Mouse (Mus musculus): ENCODE results near the gene Man1a2. TPM values are rescaled to one million over a fixed set of nuclear protein-coding genes. Genes with fewer than 3 reads are reported as not detected.

The Man1a2 gene
- total and polyA plus RNA-seq, 2 experiments from 2014 or later = 51.5 to 70.7 TPM

DNA sequence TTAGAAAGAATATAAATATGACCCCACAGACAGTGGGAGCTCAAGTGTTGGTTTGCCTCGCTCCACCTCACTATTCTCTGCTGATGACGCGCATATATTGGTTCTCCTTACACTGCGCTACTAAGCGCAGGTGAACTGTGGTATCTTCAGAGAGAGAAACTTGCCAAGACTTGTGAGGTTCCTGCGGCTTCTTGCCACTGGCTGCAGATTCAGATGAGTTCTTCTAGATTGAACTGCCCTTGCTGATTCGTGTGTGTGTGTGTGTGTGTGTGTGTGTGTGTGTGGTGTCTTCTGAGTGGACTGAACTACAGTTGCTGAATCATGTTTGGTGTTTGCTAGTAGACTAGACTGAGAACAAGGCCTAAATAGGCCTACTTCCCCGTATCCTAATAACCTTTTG, 43.7 kb downstream of the Man1a2 start:
- WGBS = 97% methylated on average over 8 of the region's 8 CpGs
- no peak overlapping the region for H3K9ac ChIP-seq (replicated peaks; ENCODE audit: low read length, poor library complexity, severe bottlenecking)
- no peaks in the 10 kb centered on the region for H3K27me3 ChIP-seq (ENCODE audit: insufficient read depth, low read length)
- no peaks in the 10 kb centered on the region for H3K9me3 ChIP-seq (ENCODE audit: low read length)
- no peaks in the 10 kb centered on the region; the same call in 1 of the 2 replicates for H3K36me3 ChIP-seq (ENCODE audit: insufficient read depth, low read length)
- H3K4me1 ChIP-seq (ENCODE audit: insufficient read depth, low read length) = no peaks in the 10 kb centered on the region
- no peak overlapping the region for H3K4me2 ChIP-seq (ENCODE audit: low read depth, low read length, poor library complexity, severe bottlenecking)
- no peak for DNase-seq (ENCODE audit: low spot score)
- no peak overlapping the region for H3K4me3 ChIP-seq (ENCODE audit: low read depth, low read length)
- no peak overlapping the region for H3K27ac ChIP-seq (ENCODE audit: low read depth, low read length)
- no peak for ATAC-seq (ENCODE audit: low FRiP score)
- TF ChIP-seq CTCF (IDR thresholded peaks at IDR 0.05) = no peak

DNA sequence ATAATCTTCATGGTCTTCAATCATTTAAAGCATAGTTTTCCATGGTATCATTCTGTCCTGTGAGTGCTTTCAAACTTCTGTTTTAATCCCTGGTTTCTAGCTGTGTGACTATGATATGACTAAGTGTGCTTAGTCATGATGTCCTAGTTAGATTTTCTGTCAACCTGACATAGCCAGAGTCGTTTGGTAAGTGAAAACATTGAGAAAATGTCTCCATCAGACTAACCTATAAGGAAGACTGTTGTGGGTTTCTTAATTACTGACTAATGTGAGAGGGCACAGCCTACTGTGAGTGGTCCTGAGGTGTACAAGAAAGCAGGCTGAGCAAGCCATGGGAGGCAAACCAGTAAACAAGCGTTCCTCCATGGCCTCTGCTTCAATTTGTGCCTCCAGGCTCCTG, 49.0 kb downstream of the Man1a2 start:
- Histone ChIP-seq H3K27ac (ENCODE audit: low read depth, low read length) (no peak overlapping the region), H3K9ac (replicated peaks; ENCODE audit: low read length, poor library complexity, severe bottlenecking) (no peak overlapping the region), H3K4me2 (ENCODE audit: low read depth, low read length, poor library complexity, severe bottlenecking) (no peak overlapping the region), H3K36me3 (ENCODE audit: insufficient read depth, low read length) (no peaks in the 10 kb centered on the region), H3K4me1 (ENCODE audit: insufficient read depth, low read length) (no peaks in the 10 kb centered on the region), H3K9me3 (ENCODE audit: low read length) (no peaks in the 10 kb centered on the region), H3K27me3 (ENCODE audit: insufficient read depth, low read length) (no peaks in the 10 kb centered on the region), H3K4me3 (ENCODE audit: low read depth, low read length) (no peak overlapping the region)
- DNase-seq (ENCODE audit: low spot score) (no peak), ATAC-seq (ENCODE audit: low FRiP score) (no peak)
- WGBS = 82% methylated on average over 2 of the region's 2 CpGs
- TF ChIP-seq CTCF (IDR thresholded peaks at IDR 0.05) = no peak

DNA sequence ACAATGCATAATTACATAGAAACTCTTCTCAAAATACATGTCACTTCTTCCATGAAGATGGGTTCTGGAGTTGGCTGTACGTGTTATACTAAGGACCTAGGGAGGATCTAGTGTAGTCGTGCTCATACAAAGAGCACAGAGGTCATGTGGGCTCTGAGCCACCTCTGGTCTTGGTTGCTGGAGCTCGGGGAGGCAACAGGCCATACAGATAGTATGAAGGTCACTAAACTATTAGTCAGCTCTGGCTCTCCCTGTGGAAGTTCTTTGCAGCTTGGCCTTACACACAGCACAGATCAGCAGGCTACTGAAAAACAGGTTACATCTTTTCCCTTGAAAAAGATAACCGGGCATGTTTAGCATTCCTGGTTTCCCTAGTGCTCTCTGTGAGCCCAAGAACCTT, 50.5 kb downstream of the Man1a2 start:
- Histone ChIP-seq H3K4me3 (ENCODE audit: low read depth, low read length) (no peak overlapping the region), H3K4me2 (ENCODE audit: low read depth, low read length, poor library complexity, severe bottlenecking) (no peak overlapping the region), H3K9ac (replicated peaks; ENCODE audit: low read length, poor library complexity, severe bottlenecking) (no peak overlapping the region), H3K4me1 (ENCODE audit: insufficient read depth, low read length) (no peaks in the 10 kb centered on the region), H3K27ac (ENCODE audit: low read depth, low read length) (no peak overlapping the region), H3K9me3 (ENCODE audit: low read length) (no peaks in the 10 kb centered on the region), H3K27me3 (ENCODE audit: insufficient read depth, low read length) (no peaks in the 10 kb centered on the region), H3K36me3 (ENCODE audit: insufficient read depth, low read length) (no peaks in the 10 kb centered on the region)
- no peak for TF ChIP-seq CTCF (IDR thresholded peaks at IDR 0.05)
- ATAC-seq (ENCODE audit: low FRiP score) (no peak), DNase-seq (ENCODE audit: low spot score) (no peak)
- 96% methylated on average over 4 of the region's 4 CpGs for WGBS

DNA sequence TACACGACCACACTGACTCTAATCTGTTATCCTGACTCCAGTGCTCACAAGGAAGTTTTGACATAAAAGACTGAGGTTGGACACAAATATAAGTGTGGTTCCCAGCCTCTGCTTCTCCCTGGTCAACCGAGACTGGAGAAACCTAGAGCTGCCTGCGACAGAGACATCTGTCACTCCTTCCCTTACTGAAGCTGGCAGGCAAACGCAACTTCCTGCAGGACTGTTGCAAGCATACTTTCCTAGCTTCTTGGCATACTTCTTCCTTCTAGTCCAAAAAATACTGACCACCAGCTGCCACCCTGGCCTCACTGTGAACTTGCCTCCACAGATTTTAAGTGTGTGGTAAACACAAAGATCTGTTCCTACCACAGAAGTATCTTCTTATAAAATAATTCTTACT, 66.8 kb downstream of the Man1a2 start:
- no peaks in the 10 kb centered on the region for H3K27me3 ChIP-seq (ENCODE audit: insufficient read depth, low read length)
- H3K27ac ChIP-seq (ENCODE audit: low read depth, low read length) = no peak overlapping the region
- H3K36me3 ChIP-seq (ENCODE audit: insufficient read depth, low read length) = no peaks in the 10 kb centered on the region
- ATAC-seq (ENCODE audit: low FRiP score) (no peak), DNase-seq (ENCODE audit: low spot score) (no peak)
- no peaks in the 10 kb centered on the region for H3K4me1 ChIP-seq (ENCODE audit: insufficient read depth, low read length)
- TF ChIP-seq CTCF (IDR thresholded peaks at IDR 0.05) = no peak
- H3K4me3 ChIP-seq (ENCODE audit: low read depth, low read length) = no peak overlapping the region
- no peak overlapping the region for H3K4me2 ChIP-seq (ENCODE audit: low read depth, low read length, poor library complexity, severe bottlenecking)
- 85% methylated on average over 4 of the region's 4 CpGs for WGBS
- no peaks in the 10 kb centered on the region for H3K9me3 ChIP-seq (ENCODE audit: low read length)
- H3K9ac ChIP-seq (replicated peaks; ENCODE audit: low read length, poor library complexity, severe bottlenecking) = no peak overlapping the region

DNA sequence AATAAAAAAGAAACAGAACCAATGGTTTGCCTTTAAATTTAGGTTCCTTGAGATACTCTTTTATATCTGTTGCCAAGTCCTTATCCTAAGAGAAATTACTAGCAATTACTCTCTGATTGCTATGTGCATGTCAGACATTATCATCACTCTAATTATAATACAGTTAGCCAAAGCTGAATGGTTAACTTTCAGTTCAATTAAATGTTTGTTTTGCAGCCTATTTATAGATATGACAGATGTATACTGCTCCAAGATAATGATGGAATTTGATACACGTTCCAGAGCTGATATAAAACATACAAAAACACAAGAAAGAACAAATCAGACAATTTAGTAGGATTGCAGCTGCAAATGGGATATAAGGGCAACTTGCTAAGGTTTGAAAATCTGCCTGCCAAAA, 74.4 kb downstream of the Man1a2 start:
- no peaks in the 10 kb centered on the region for H3K27me3 ChIP-seq (ENCODE audit: insufficient read depth, low read length)
- DNase-seq (ENCODE audit: low spot score) = no peak
- H3K36me3 ChIP-seq (ENCODE audit: insufficient read depth, low read length) = no peaks in the 10 kb centered on the region
- H3K9ac ChIP-seq (replicated peaks; ENCODE audit: low read length, poor library complexity, severe bottlenecking) = no peak overlapping the region
- H3K9me3 ChIP-seq (ENCODE audit: low read length) = no peaks in the 10 kb centered on the region
- H3K4me1 ChIP-seq (ENCODE audit: insufficient read depth, low read length) = no peaks in the 10 kb centered on the region
- H3K4me2 ChIP-seq (ENCODE audit: low read depth, low read length, poor library complexity, severe bottlenecking) = no peak overlapping the region
- no peak for ATAC-seq (ENCODE audit: low FRiP score)
- WGBS = 72% methylated on average over 1 of the region's 1 CpGs
- H3K4me3 ChIP-seq (ENCODE audit: low read depth, low read length) = no peak overlapping the region
- no peak for TF ChIP-seq CTCF (IDR thresholded peaks at IDR 0.05)
- no peak overlapping the region for H3K27ac ChIP-seq (ENCODE audit: low read depth, low read length)

DNA sequence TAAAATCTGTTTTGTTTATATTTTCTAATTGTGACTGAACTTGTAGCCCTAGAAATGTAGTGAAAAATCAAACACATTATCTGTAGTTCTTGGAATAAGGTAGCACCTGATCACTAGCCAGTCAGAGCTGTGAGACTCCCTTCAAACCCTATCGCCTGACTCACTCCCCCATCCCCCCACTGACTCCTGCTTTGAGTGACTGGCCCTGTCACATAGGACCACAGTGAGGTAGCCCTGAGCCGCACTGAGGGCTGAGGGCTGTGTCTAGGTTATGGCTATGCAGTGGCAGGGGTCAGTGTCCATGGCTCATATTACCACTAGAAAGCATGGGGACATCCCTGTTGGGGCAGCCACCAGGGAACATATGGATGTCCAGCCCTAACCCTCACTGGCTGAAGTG, 80.8 kb downstream of the Man1a2 start:
- H3K4me1 ChIP-seq (ENCODE audit: insufficient read depth, low read length) = no peaks in the 10 kb centered on the region
- H3K36me3 ChIP-seq (ENCODE audit: insufficient read depth, low read length) = no peaks in the 10 kb centered on the region
- no peak overlapping the region for H3K4me2 ChIP-seq (ENCODE audit: low read depth, low read length, poor library complexity, severe bottlenecking)
- H3K27me3 ChIP-seq (ENCODE audit: insufficient read depth, low read length) = no peaks in the 10 kb centered on the region
- TF ChIP-seq CTCF (IDR thresholded peaks at IDR 0.05) = no peak
- H3K27ac ChIP-seq (ENCODE audit: low read depth, low read length) = no peak overlapping the region
- DNase-seq (ENCODE audit: low spot score) (no peak), ATAC-seq (ENCODE audit: low FRiP score) (0 out of 2 replicates have a peak, but pooled peaks have one; percentile 31)
- H3K9ac ChIP-seq (replicated peaks; ENCODE audit: low read length, poor library complexity, severe bottlenecking) = no peak overlapping the region
- no peak overlapping the region for H3K4me3 ChIP-seq (ENCODE audit: low read depth, low read length)
- no peaks in the 10 kb centered on the region for H3K9me3 ChIP-seq (ENCODE audit: low read length)
- 94% methylated on average over 2 of the region's 2 CpGs for WGBS
